Mouse (Mus musculus) gastrocnemius, adult 18-20 months (tissue): ENCODE measurements at regions not wholly inside any gene's neighbourhood (a gene's known extent, or its start where the extent isn't known, plus 50 kb on each side); places are given as distances from the start of the nearest gene placed in this dataset.
A peak's percentile ranks its signal among the peaks of the same experiment; 100 is the strongest.
"Not testable (repeated sequence)": the region's sequence is repeated elsewhere in the genome, so short reads cannot be mapped to it uniquely, and the experiment has no call there.

Experiments
- DNase-seq: peaks from one replicate; pipeline ENCODE4 v3.0.0; 2021; ENCODE audit warnings: low spot score

GRCm38 (mm10) chr2:166322668-166323043 is 167.2 kb upstream of the Sulf2 start:
- no peak for DNase-seq

DNA sequence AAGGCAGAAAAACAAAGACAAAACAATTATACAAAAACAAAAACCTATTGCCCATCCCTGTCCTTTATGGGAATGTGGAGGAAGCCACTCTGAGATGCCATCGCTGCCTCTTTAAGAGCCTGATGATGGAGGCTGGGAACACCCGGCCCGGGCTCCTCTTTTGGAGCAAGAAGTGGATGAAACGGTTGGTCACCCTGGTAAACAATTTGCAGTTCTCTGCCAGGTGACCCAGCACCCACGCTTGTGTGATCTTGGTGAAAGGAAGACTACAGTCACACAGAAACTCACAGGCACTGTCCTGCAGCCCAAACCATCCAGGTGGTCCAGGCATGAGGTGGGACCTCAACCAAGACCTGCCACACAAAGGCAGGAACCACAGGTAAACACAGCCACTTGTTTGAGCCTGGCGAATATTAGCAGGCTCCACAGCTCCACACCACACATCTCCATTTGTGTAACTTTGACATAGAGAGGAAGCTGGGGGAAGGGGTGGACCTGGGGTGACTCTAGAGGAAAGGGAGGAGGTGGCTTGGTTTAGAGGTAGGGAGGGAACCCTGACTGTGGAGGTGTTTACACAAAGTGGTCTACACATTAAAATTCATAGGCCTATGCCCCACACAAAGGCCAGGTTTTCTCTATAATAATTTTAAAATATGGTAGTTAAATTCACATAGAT is 166.7 kb upstream of the Sulf2 start:
- no peak for DNase-seq

GRCm38 (mm10) chr2:166316409-166316916 is 161.0 kb upstream of the Sulf2 start:
- no peak for DNase-seq

GRCm38 (mm10) chr2:166310438-166310837 is 155.0 kb upstream of the Sulf2 start:
- DNase-seq = no peak

GRCm38 (mm10) chr2:166309882-166310281 is 154.4 kb upstream of the Sulf2 start:
- DNase-seq = no peak

DNA sequence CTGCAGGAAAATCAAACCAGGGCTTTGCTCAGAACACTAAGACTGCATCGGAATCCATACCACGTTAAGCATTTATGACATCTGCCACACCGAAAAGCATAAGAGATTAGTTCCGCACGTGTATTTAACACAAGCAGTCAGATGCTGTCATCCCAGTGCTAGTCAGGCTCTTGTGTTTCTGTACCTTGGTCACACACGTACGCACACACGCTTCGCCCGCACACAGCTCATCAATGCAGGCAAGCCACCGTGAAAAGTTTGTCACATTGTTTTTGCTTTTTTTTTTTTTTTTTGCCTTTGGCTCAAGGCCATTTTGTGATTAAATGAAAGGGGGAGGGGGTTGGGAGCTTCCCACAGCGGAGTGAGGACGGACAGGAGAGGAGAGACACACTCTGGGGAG is 152.1 kb upstream of the Sulf2 start:
- DNase-seq = no peak

DNA sequence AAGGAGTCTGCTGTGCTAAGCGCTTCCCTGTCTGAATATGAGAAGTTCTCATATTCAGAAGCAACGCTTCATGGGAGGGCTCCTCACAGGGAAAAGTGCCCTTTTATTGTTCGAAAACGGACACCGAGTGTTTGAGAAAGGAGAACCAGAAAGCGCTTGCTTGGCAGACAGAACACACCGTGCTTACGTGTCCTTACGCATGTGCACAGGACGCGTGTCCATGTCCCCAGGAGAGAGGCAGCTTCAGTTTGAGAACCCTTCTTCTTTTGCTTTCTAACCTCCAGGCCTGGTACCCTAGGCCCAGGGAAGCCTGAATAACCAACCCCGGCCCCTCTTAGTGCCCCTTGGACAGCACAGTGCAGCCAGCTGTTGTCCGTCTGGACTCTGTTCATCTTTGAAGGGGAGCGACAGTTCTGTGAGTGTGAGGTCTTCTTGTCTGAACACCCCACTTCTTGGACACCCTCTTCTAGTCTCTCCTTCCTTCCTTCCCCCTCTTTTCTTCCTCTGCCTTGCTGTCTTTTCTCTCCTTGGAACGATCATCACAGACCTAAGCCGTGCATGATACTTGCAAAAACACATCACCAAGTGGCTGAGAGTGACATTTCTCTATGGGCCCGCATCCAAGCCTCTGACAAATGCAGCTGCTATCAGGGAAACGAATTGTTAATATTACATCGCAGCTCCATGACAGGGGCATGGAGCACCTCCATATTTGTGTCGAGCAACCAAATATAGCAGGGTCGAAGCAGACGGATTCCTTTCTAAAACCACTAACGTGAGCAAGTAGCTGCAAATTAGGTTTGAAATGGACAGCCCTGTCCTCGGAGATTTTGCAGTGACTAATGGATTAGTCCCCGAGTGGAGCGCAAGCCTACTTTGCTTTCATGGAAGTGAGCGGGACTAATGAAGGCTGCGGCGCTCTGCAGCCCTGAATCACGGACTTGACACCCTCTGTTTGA is 149.9 kb upstream of the Sulf2 start:
- DNase-seq = no peak

GRCm38 (mm10) chr2:166303854-166304253 is 148.4 kb upstream of the Sulf2 start:
- DNase-seq = no peak

DNA sequence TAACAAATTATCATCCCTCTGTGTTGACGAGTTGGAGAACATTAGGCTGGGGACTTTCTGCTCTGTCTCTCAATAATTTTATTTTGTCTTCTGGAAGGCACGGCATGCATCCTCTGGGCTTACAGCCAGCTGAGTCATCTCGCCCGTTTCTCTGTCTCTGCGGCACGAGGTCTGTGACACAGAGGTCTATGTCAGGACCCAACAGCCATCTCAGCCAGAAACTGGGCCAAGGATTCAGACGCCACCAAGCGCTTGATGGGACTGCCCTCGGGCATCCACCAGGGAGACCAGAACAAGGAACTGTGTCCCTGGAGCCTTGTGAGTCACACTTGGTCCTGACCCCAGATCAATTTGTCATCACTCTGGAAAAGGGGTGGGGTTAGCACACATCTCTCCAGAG is 145.7 kb upstream of the Sulf2 start:
- peak; percentile 74 for DNase-seq

DNA sequence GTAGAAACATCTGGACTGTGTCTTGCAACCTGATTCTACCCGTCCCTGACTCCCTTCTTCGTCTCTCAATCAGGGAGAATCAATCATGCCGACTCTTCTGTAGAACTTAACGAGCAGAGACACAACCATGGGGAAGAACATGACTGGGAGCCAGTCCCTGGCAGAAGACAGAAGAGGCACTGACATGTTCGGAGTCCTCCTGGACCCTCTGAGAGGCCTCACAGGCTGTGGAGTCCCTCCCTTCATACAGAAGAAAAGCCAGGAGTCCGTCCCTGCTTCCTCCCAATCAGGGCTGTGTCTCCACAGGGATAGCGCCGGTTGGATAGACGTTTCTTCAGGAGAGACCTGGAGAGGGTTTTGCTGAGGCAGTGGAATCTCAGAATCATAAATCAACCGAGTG is 139.2 kb upstream of the Sulf2 start:
- no peak for DNase-seq

DNA sequence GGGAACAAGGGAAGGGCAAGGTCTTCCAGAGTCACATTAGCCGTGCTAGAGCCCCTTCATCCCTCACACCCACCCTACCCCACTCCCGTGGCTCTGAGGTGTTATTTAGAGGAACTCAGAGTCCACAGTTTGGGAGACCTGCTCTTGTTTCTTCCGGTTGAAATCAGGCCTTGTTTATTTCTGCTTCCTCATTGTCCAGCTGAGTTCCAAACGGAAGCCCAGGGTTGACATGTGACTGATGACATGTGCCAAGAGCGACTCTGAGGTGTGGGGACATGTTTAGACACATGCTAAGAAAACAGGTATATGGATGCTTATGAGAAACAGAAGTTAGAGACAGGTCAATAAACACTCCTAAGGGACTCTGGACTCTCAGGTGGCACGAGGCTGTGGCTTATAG is 137.5 kb upstream of the Sulf2 start:
- no peak for DNase-seq

GRCm38 (mm10) chr2:166291266-166291665 is 135.8 kb upstream of the Sulf2 start:
- DNase-seq = no peak

DNA sequence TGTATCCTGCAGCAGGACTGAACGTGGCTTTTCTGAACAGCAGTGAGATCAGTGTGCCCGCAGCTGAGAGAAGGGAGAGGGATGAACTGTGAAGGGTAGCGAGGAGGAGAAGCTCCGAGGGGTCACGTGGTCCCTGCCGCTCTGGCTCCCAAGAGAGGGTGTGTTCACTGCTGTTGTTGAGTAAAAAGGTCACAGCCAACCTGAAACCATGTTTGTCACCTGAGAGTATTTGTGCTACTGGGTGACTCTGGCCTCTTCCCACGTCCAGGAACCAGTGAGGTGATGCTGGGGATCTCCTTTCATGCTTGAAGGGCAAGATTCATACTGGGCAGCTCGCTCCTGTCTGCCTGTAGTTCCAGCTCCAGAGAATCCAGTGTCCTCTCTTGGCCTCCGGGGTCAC is 135.4 kb upstream of the Sulf2 start:
- DNase-seq = no peak

GRCm38 (mm10) chr2:166289198-166289597 is 133.7 kb upstream of the Sulf2 start:
- no peak for DNase-seq

GRCm38 (mm10) chr2:166281137-166281536 is 125.7 kb upstream of the Sulf2 start:
- DNase-seq = not testable (repeated sequence)

DNA sequence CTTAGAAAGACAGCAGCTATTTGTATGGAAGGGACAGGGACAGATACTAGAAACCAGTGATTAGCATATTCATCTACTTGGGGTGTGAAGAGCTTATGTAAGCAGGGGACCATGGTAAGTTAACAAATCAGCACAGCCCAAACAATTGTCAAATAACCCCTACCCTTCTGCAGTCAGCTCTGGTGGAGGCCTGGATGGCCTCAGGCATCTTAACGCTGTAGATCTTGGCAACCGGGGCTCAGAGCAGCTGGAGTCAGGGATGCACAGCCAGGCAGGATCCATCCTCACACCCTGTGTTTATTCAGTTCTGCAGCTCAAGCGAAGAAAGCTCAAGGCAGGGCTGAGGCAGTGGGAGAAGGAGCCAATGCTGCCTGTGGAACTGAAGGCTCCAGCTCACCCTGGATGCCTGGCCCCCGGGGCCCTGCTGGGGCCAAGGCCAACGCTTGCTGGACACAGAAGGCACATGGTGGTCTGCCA is 125.2 kb upstream of the Sulf2 start:
- DNase-seq = no peak

- DNase-seq = no peak
These were observed 124.2 kb upstream of the Sulf2 start for GRCm38 (mm10) chr2:166279676-166280075.

DNA sequence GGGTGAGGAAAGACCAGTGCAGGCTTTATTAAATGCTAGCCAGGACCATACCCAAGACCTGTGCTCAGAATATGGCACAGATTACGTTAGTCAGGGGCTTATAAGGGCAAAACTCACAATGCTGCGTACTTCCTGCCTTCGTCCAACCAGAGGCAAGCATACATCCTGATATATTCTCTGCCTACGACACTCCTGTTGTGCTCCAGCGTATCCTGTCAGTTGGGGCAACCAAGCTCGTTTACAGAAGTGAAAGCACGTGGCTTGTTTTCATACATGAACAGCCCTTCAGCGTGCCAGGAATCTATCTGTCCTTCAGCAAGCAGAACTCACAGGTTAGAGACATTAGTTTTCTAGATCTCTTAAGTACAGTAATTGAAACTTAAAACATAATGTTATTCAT is 119.9 kb upstream of the Sulf2 start:
- no peak for DNase-seq

DNA sequence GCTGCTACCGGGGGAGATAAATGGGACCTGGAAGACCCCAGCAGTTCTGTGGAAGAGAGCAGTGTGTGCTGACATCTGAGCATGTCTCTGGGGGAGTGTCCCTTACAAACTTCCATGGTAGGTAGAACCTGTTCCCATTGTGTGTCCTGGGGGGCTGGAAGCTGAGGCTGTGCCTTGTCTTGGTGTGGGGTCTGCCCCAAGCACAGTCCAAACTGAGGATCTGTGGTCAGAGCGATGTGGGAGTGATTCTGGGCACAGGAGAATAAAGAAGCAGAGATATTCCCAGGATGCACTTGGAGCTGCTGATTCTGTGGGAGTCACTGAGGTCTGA is 118.5 kb upstream of the Sulf2 start:
- DNase-seq = no peak

GRCm38 (mm10) chr2:166273312-166274015 is 118.0 kb upstream of the Sulf2 start:
- DNase-seq = no peak

- DNase-seq = no peak
These were observed 117.4 kb upstream of the Sulf2 start for GRCm38 (mm10) chr2:166272841-166273240.

DNA sequence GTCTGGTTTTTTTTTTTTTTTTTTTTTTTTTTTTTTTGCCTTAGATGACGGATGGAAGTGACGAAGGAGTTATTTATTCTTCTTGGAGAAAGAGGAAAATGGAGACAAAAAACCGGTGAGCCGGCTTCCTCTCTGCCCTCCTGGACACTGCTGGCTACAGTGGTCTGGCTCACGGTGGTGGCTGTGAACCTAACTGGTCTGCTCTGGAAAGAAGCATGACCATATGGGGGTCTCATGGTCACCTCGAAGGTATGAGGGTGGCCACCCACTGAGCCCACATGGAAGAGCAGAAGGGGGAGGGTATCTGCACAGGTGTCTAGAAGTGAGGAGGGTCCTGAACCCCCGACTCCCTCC is 116.7 kb upstream of the Sulf2 start:
- no peak for DNase-seq
